Mouse (Mus musculus): ENCODE measurements around the gene Abcc1.

The Abcc1 gene

GRCm38 (mm10) chr16:14376352-14376751, 15.0 kb downstream of the Abcc1 start:
- DNase-seq (ENCODE audit: low spot score in 2 of 2) = no peak

GRCm38 (mm10) chr16:14377321-14377720, 16.0 kb downstream of the Abcc1 start:
- no peak for DNase-seq (ENCODE audit: low spot score in 2 of 2)

DNA sequence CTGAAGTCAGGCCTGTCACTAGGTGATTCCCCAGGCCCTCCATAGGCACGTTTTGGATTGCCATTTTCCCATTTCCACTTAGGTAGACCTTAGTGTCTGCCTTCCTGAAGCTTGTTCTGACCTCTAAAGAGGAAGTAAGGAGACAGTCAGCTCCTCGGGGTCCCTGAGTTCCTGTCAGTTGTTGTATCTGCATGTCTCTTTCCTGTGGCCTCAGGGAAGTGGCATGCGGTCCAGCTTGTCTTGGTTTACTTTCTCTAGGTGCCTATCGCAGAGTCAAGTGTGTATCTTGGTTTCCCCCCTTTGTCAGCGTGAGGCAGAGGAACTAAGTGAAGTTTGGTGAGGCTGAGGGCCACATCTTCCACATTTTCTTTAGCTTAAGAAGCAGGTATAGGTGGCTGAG, 17.3 kb downstream of the Abcc1 start:
- DNase-seq (ENCODE audit: low spot score in 2 of 2) = no peak

DNA sequence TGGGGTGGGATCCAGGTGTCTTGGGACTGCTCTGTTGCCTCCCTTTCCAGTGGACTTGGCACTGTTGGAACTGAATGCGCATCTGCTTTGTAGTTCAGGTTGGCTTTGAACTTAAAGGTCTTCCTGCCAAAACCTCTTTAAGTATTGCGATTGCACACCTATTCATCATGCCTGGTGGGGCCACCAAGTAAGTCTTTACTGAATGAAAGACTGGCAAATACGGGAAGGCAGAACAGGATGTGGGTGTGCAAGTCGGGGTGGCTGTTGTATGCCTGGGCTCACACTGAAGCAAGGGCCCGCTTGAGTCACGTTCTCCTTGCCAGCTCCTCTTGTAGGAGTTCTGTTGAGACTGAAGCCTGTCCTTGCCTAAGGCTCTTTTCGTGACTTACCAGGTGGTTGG, 18.5 kb downstream of the Abcc1 start:
- peak; percentile 11 to 14 for DNase-seq (ENCODE audit: low spot score in 2 of 2)

DNA sequence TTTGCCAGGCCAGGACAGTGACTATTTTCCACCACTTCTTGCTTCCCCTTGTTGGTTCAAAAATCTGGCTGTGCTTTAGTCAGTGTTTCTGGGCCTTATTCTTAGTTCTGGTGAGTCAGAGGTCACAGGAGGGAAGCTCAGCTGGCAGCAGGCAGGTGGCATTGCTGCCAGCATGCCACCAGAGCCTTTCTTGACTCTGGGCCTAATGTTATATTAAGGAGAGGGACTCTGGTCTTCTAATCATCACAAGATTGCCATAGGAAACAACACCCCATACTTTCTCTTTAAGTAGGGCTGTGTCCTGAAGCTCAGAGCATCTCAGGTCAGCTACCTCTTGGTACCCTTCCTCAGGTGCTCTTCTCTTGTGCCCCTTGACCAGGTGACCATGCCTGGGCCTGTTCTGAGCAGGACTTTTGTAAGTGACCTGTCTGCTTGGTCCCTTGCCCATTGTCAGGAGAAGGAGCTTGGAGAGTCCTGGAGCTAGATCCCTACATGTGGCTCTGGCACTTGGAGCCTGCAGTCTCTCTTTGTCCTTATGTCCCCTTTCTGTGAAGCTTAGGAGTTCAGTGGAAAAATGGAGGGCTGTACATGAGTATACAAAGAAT, 19.8 kb downstream of the Abcc1 start:
- DNase-seq (ENCODE audit: low spot score in 2 of 2) = no peak

DNA sequence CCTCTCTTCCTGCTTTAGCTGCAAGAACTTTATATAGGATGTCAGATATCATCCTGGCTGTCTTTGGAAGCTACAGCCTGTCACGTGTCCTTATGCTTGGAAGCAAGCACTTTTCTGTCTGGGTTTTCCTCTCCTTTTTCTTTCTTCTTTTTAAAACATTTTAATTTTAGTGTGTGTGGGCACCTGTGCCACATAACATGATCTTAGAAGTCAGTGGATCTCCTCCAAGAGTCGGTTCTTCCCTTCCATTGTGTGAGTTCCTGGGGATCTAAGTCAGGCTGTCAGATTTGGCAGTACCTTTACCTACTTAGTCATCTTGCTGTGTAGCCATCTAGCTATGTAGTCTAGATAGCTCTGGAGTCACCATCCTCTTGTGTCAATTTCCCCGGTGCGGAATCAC, 37.9 kb downstream of the Abcc1 start:
- DNase-seq (ENCODE audit: low spot score in 2 of 2) = no peak

- DNase-seq (ENCODE audit: low spot score in 2 of 2) = no peak
Observed at GRCm38 (mm10) chr16:14403507-14403906, 42.1 kb downstream of the Abcc1 start.

DNA sequence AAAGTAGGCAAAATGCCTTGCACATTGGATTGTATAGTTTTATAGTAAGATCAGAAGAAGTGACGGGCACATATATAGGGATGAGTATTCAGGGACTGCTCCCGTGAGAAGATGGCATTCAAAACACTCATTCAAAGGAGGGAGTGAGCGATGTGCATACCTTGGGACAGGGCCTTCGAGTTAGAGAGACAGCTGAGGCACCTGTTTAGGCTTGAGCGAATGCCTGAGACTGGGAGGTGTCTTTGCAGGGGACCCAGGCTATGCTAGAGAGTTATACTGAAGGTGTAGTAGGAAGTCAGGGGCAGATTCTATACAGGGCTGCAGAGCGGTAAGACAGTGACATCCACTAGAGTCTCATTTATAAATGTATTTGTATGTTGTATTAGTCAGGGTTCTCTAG, 44.3 kb downstream of the Abcc1 start:
- no peak for DNase-seq (ENCODE audit: low spot score in 2 of 2)

DNA sequence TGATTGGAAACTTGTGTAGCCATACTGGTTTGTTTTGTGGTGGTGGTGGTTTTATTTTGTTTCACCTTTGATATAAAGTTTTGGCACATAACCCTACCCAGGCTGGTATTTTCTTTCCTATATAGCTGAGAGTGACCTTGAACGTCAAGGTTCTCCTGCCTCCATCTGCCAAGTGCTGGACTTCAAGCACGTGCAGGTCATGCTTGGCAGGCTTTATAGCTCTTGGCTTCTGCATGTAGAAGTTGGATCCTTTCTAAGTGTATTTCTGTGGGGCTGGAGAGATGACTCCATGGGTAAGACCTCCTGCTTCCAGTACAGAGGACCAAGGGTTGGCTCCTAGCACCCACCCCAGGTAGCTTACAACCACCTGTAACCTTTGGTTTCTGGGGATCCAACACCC, 47.8 kb downstream of the Abcc1 start:
- DNase-seq (ENCODE audit: low spot score in 2 of 2) = no peak

DNA sequence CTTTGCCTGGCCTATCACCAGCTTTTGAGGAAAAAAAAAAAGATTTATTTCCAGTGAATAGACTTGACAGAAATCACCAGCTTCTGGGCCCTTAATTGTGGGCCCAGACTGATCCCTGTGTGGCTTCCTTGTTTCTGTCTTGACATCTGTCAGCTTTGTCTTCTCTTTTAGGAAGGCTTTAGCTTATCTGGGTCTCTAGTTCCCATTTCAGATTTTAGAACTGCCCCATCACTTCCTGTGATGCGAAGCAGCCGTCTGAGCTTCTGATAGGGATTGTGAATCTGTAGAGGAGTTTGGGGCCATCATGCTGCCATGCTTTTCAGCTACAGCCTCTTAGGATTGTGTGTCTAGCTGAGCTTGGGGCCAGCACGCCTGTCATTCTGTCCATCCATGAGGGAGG, 48.4 kb downstream of the Abcc1 start:
- no peak for DNase-seq (ENCODE audit: low spot score in 2 of 2)

DNA sequence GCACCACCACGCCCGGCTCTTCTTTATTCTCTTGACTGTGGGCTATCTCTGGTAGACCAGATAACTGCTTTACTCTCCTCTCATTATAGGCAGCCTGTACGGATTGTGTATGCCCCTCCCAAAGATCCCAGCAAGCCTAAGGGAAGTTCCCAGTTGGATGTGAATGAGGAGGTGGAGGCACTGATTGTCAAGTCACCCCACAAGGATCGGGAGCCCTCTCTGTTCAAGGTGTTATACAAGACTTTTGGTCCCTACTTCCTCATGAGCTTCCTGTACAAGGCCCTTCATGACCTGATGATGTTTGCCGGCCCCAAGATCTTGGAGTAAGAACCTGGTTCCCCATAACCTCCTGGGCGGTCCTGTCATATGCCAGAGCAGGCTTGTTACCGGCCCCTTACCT, 49.3 kb downstream of the Abcc1 start:
- no peak for DNase-seq (ENCODE audit: low spot score in 2 of 2)

GRCm38 (mm10) chr16:14411156-14411555, 49.8 kb downstream of the Abcc1 start:
- no peak for DNase-seq (ENCODE audit: low spot score in 2 of 2)

- no peak for DNase-seq (ENCODE audit: low spot score in 2 of 2)
Observed at GRCm38 (mm10) chr16:14412551-14412950, 51.2 kb downstream of the Abcc1 start.

DNA sequence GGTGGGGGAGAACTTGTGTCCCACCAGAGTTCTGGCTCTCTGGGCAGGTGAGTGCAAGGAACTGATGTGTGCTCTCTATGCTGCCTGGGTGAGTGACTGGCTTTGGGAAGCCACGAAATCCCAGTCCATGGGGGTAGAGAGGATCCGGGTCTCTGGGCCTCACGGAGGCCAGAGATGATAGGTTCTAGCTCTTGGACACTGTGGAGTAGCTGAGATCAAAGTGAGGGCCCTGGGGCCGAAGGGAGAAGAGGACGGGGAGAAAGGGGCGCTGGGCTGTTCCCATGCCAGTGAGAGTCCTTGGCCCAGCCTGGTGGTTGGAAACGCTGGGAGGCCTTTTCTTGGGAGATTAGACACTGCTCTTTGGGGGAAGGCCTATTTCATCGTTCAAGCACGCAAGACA, 53.8 kb downstream of the Abcc1 start:
- DNase-seq (ENCODE audit: low spot score in 2 of 2) = no peak

DNA sequence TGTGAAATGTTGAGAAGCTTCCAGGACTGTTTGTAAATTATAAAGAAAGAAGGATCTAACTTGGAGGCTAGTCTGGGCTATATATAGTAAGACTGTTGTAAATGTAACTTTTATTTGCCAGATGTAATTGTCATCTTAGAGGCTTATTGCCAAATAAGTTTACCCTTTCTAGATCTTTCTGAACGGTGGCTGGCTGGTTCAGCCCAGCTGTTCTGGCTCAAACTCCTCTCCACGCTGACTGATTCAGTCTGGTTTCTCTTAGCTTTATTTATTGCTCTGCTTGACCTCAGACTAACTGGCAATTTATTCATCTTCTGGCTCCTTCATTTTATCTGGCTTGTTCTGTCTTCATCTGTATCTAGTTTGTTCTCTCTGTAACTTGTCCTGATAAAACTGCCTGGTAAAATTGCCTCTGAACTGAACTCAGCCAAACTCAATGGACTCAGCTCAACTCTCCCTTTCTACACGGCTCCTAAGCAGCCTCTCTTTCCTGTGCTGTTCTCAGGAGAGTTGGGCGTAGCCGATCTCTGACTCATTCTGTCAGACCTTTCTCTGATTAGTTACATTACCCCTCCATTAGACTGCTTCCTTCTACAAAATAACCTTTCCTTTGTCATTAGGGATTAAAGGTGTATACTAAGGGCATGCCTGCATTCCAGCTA, 55.7 kb downstream of the Abcc1 start:
- no peak for DNase-seq (ENCODE audit: low spot score in 2 of 2)

DNA sequence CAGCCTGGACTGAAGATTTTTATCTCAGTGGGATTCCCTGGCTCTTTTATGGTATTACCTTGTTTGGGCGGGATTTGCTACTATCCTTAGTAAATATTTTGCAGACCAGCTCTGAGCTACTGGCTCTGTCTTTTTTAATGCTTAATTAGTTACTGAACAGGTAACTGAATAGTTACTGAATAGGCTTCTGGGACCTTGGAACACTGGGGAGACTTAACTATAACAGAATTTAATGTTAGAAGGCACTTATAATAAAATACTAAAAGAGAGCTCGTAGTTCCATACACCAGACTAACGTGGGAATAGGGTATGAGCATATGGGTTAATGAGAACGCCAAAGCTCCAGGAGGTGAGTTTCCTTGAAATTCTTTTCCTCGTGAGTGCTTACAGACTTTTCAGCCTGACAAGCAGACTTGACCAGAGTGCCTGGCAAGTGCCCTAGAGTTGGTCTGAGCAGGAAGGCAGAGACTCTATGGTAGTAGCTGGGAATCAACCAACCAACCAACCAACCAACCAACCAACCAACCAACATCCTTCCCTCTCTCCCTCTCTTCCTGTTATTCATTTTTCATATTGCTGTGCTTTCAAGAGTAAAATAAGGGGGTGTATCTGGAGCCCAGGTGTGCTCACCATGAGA, 59.3 kb downstream of the Abcc1 start:
- no peak for DNase-seq (ENCODE audit: low spot score in 2 of 2)

DNA sequence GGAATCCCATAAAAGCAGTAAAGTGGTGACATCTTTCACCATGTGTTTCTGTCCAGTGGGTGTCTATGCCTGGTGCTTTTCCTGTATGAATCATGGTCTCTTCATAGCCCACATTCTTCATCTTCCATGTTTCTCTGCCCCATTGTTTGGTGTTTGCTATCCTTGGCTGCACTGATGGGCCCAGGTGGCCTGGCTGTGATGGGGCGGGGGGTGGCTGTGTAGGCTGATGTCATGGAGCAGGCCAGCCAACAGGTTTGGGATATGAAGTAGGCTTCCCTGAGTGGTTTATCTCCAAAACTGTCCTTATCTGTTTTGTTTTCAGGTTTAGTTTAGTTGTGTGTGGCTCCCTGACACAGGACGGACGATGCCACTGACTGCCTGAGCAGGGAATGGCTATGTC, 60.7 kb downstream of the Abcc1 start:
- no peak for DNase-seq (ENCODE audit: low spot score in 2 of 2)

GRCm38 (mm10) chr16:14429371-14429770, 68.0 kb downstream of the Abcc1 start:
- no peak for DNase-seq (ENCODE audit: low spot score in 2 of 2)

- DNase-seq (ENCODE audit: low spot score in 2 of 2) = no peak
Observed at GRCm38 (mm10) chr16:14432996-14433395, 71.6 kb downstream of the Abcc1 start.

- DNase-seq (ENCODE audit: low spot score in 2 of 2) = no peak
Observed at GRCm38 (mm10) chr16:14435526-14435925, 74.2 kb downstream of the Abcc1 start.

GRCm38 (mm10) chr16:14437446-14437982, 76.2 kb downstream of the Abcc1 start:
- no peak for DNase-seq (ENCODE audit: low spot score in 2 of 2)

DNA sequence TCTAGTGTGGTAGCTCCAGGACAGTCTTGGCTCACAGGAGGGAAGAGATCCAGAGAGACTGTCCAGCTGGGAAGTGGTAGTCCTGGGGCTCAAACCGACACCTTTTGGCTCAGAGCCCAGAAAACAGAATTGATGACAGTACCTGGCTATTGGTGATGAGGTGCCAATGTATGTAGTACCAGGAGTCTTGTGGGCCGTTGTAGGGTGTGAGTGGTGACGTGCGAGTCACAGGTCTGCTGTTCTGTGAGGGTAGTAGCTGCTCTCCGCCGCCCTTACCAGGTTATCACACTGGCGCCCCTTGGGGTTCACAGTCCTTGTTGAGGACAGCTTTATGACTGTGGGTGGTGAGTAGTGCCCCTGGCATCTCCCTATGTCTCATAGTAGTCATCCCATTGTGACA, 77.2 kb downstream of the Abcc1 start:
- no peak for DNase-seq (ENCODE audit: low spot score in 2 of 2)

DNA sequence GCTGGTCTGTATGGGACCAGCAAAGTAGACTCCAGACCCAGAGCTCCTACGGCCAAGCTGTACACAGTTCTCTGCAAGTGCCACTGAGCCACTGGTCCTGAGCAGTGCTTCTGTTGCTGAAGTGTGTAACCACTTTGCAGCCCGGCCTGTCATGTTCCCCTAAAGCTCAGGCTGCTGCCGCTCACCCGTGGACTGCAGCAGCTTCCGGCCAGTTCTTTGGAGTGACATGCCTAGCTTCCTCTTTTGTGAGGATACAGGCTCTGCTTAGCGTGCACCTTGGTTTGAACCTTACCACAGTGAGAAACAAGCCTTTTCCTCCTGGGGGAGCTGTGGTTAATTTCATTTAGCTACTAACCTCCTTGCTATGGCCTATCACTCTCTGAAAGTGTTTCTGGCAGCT, 77.7 kb downstream of the Abcc1 start:
- peak in 1 of 2 experiments; percentile 37 for DNase-seq (ENCODE audit: low spot score in 2 of 2)

Measured in natural killer cell, adult 2 months (primary cell).